Mouse (Mus musculus) neutrophil, adult 5-6 weeks (primary cell): Measurements from ENCODE around the gene Olfr1497. TPM values are rescaled to one million over a fixed set of nuclear protein-coding genes. Genes with fewer than 3 reads are reported as not detected.
"Not testable (repeated sequence)": the region's sequence is repeated elsewhere in the genome, so short reads cannot be mapped to it uniquely, and the experiment has no call there.

Experiments used
- ATAC-seq: fragments of 151-379, 151-347 bp; 2 replicates; pipeline ENCODE4 v1.8.0; 2017; ENCODE audit warnings: mild to moderate bottlenecking, moderate TSS enrichment; ENCODE audit not compliant: insufficient number of reproducible peaks, poor library complexity, low FRiP score, severe bottlenecking; ENCODE audit errors: extremely low read depth
- total RNA-seq: library from RNA; stranded (forward); fragments of 200-1000 nt; gene quantifications from 2 replicates; pipeline ENCODE4 v1.2.3, GENCODE M21; 2017

Olfr1497 gene
- total RNA-seq = not detected in 2 replicates

DNA sequence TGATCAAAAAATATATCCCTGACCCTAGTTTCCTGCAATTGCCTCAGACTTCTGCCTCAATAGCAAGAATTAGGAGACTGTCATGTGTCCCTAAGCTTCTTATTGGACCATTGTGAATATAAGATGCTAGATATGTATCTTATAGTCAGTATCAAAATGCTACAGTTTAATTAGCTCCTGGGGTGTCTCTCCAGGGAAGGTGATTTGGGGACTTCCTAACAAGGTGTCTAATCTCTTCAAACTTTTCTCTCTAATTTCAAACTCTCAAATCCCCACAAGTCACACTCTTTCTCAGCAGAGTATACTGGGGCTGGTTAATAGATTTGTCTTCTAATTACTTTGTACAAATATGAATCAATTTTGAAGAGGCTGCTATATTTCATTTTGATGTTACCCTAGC lies at the start of gene Olfr1497:
Olfr1497 (minus strand) TSS at position 101 of the 400 bp plus-strand sequence.
- ATAC-seq = no peak

DNA sequence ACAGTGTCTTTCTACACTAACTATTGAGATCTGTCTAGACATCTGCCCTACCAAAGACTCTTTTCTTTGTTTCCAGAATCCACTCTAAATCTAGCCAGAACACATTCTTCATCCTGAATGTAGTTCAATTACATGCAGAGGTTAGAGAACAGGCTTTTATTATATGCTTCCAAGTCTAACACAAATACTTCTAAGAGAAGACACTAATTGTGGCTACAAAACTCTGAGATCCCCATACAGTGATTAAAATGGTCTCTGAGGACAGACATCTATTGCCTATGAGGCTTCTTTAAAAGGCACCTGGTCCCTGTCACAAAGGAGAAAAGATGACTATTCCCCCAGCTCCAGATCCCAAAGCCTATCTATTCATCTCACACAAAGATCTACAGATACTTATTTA lies 32.4 kb upstream of the Olfr1497 start, which contains the start of gene Olfr1500:
Olfr1500 (minus strand) TSS at position 101 of the 400 bp plus-strand sequence.
- ATAC-seq = no peak

DNA sequence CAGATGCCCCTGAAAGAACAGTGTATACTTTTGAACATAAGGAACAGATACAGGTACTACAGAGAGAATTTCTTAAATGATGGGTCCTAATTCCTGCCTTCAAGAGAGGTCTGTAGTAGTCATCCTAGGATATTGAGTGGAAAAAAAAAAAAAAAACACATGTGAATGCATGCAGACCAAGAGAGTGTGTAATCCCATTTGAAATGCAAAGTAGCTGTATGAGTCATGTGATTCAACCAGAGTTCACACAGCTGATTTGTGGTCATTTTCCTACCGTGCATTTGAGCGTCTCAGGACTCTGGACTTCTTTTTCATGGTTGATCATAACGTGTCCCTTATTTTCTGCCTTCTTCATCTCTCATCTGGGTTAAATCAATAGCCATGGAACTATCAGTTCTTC lies 30.4 kb upstream of the Olfr1497 start:
- no peak for ATAC-seq

DNA sequence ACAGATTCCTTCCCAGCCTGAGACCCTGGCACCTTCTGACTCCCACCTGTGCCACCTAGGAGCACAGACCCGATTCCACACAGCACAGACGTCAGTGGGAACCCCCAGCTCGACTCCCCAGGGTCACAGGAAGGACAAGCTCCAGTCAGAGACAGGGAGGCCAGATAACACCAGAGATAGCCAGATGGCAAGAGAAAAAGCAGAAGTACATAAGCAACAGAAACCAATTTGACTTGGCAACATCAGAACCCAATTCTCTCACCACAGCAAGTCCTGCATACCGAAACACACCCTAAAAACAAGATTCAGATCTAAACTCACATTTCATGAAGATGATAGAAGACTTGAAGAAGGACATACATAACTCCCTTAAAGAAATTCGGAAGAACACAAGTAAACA lies 22.8 kb upstream of the Olfr1497 start:
- ATAC-seq = no peak

DNA sequence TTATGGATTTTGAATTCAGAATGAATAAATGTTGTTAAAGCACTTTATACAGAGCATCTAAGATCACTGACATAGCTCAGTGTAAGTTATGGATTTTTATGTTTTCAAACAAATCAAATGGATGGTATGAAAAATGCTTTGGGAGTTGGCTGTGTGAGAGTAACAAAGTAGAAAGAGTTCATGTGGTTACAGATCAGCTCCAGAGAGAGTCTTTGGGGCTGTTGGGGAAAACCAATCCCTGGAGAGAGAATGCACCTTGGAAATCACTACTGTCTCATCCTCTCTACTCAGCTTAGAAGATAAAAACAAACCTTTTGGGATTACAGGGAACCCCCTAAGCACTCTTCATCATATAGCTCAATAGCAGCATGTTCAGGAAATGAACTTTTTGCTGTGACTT lies 21.3 kb upstream of the Olfr1497 start, which contains the start of gene Olfr1499:
Olfr1499 (minus strand) TSS at position 101 of the 400 bp plus-strand sequence.
- no peak for ATAC-seq

DNA sequence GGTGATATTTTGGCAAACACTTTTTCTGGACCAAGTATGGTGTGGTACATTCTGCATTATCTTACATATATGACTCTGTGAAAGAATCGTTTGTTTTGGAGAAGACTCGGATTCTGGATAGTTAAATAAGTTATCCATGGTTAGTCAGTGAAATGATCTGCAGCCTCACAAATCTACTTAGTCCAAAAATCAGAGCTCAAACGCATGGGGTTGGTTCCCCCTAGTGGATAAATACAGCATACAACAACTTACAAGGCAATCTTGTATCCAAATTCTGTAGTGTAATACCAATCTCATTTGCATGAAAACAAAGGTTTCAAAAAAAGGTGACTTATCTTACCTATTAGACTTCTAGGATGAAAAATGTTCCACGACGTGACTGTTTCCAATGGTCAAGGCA lies 20.8 kb upstream of the Olfr1497 start:
- ATAC-seq = no peak

DNA sequence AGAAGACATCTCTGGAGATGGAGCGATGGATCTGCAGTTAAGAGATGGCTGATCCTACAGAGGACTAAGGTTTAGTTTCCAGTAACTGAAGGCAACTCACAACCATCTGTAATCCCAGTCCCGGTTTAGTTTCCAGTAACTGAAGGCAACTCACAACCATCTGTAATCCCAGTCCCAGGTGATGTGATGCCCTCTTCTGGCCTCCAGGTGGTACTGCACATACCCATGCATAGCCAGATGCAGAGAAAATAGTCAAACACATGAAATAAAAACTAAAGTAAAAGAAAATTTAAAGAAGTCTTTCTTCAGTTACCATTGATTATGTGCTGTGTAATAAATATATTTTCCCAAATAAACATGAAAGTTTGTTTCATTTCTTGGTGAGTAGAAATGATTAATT lies 14.8 kb upstream of the Olfr1497 start:
- no peak for ATAC-seq

DNA sequence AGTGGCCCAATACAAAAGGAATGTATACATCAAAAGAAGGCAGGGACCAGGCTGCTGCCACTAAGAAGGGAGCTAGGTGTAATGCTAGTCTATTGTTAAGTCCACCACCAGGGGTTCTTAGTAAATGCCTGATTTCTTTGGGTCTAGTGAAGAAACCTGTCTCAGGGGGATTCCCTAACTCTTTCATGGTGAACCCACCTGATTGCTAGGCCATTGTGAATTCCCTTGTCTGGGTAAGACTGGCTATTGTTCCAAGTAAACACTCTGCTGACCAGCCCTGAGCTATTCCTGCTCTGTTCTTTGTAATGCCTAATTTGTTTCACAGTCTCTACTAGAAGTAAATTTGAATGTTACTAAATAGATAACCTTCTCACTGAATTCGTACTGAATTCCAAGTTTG lies 7.5 kb upstream of the Olfr1497 start:
- not testable (repeated sequence) for ATAC-seq

DNA sequence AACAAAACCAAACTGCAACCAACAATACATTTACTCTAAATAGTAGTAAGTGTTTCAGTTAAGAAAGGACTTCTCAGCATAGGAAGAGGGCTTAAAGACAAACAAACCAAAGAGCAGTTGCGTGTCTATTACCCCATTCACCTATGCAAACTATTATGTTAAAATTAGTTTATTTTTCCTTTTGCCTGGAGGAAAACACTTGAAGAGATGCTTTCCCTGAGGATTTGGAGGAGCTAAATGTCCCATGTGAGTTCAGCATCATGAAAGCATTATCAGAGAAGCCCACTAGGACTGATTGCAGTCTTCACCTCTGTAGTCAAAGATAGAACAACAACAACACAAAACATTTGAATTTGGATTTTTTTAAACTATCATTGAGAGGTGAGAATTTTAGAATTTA lies 20.4 kb downstream of the Olfr1497 start, which contains the start of gene Olfr1496:
Olfr1496 (plus strand) TSS at position 301 of the 400 bp plus-strand sequence.
- ATAC-seq = no peak

DNA sequence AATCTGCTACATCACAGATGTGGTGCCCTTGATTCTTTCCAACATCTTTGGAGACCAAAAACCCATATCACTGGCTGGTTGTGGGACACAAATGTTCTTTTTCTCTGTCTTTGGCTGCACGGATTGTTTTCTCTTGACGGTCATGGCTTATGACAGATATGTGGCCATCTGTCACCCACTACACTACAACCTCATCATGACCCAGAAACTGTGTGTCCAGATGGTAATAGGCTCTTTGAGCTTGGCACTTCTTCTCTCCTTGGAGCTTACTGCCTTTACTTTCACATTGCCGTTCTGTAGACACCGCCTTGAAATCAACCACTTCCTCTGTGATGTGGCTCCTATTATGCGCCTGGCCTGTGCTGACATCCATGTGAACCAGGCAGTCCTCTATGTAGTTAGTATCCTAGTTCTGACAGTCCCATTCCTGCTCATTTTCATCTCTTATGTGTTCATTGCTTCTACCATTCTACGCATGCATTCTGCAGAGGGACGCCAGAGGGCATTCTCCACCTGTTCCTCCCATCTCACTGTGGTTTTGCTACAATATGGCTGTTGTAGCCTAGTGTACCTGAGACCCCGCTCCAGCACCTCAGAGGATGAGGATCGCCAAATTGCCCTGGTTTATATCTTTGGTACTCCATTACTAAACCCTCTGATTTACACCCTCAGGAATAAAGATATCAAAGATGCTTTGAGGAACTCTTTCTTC lies 29.3 kb downstream of the Olfr1497 start:
- ATAC-seq = no peak

DNA sequence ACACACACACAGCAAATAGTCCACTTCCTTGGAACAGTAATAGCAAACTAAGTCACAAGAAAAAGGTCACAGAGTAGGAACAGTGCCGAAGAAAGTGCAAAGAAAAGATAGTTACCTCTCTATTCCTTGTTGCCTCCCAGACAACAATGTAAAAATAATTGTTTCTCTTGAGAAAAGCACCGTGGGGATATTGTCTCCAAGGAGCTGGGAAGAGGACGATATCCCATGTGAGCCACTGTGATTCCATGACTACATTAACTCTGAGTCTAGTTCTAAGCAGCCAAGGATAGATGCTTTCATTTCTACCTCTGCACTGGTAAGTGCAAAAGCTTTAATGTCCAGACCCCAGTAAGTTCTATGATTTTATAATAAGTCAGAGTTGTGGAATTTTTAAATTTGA lies 33.7 kb downstream of the Olfr1497 start, which contains the start of gene Olfr1495:
Olfr1495 (plus strand) TSS at position 301 of the 400 bp plus-strand sequence.
- no peak for ATAC-seq

DNA sequence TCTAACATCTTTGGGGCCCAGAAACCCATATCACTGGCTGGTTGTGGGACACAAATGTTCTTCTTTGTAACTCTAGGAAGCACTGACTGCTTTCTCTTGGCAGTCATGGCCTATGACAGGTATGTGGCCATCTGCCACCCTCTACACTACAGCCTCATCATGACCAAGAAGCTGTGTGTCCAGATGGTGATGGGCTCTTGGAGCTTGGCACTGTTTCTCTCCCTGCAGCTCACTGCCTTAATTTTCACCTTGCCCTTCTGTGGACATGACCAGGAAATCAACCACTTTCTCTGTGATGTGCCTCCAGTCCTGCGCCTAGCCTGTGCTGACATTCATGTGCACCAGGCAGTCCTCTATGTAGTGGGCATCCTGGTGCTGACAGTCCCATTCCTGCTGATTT lies 48.6 kb downstream of the Olfr1497 start:
- ATAC-seq = no peak

Other genes with a start within 250 kb of the Olfr1497 start
- not detected in 2 replicates for gene Olfr1484, start 214.7 kb downstream of the Olfr1497 start, total RNA-seq
- gene Olfr1487, start 180.8 kb downstream of the Olfr1497 start, total RNA-seq = not detected in 2 replicates
- gene Olfr1489, start 166.6 kb downstream of the Olfr1497 start, total RNA-seq = not detected in 2 replicates
- 0.12 TPM in 1 of 2 replicates, not detected in the other for gene Olfr1490, start 147.1 kb downstream of the Olfr1497 start, total RNA-seq
- not detected in 2 replicates for gene Olfr1491, start 100.9 kb downstream of the Olfr1497 start, total RNA-seq
- gene Olfr1493-ps1, start 74.9 kb downstream of the Olfr1497 start, total RNA-seq = not detected in 2 replicates
- gene Olfr1494, start 58.5 kb downstream of the Olfr1497 start, total RNA-seq = not detected in 2 replicates
- gene Olfr1495, start 33.6 kb downstream of the Olfr1497 start, total RNA-seq = not detected in 2 replicates
- not detected in 2 replicates for gene Olfr1496, start 20.3 kb downstream of the Olfr1497 start, total RNA-seq
- gene Olfr1499, start 21.2 kb upstream of the Olfr1497 start, total RNA-seq = 0.35 TPM in 1 of 2 replicates, not detected in the other
- 0.23 TPM in 1 of 2 replicates, not detected in the other for gene Olfr1500, start 32.3 kb upstream of the Olfr1497 start, total RNA-seq
- gene Olfr1501, start 52.5 kb upstream of the Olfr1497 start, total RNA-seq = not detected in 2 replicates
- gene Olfr1502, start 63.6 kb upstream of the Olfr1497 start, total RNA-seq = not detected in 2 replicates
- gene Olfr1504, start 99.7 kb upstream of the Olfr1497 start, total RNA-seq = not detected in 2 replicates
- gene Olfr1505, start 115.3 kb upstream of the Olfr1497 start, total RNA-seq = not detected in 2 replicates